Mouse (Mus musculus): ENCODE measurements around the gene Mtg2.

Mtg2 gene

DNA sequence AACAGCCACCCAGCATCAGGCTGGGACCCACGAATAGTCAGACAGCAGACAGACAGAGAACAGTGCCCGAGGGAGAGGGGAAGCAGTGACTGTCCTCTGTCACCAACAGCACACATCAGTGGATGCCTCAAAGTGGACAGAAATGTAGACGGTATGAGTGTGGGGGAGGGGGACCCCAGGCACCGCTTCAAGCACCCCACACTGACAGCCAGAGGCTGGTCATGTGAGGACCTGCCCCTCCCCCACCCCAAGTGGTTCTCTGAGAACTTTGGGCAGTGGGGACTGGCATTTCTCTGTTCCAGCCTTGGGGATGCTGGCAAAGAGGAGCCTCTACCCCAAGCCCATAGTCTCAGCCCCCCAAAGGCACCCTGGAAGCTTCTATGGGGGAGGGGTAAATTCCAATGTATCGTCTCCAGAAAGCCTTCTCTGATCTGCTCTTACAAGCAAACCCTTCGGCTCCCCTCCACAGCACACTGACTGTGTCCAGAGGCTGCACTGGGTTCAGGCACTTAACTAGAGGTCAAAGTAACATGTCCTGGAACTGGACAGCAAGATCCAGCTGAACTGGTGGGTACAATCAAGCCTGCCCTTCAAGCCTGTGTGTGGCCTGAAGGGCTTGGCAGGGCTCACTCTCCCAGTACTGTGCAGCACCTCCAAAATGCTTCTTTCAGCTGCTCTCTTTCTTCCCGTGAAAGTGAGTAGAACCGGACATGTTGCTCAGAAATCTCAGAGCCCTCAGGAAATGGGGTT is 35.2 kb downstream of the Mtg2 start:
- peak in 1 of 2 experiments; percentile 56 for DNase-seq

DNA sequence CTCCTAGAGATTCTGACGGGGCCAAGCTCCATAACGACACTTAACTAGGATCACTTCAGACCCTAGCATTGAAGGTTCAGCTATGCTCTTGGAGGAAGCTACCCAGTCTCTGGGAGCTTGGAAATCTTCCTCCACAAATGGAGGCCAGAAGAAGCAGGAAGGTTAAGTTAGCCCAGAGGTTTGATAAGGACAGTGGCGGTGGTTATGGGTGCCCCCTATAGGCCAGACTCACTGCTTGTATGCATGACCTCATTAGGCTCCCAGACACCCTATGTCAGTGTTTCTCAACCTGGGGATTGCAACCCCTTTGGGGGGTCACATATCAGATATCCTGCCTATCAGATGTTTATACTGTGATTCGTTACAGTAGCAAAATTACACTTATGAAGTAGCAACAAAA is 36.7 kb downstream of the Mtg2 start:
- no peak for DNase-seq

GRCm38 (mm10) chr2:180108285-180108684 is 37.9 kb downstream of the Mtg2 start:
- no peak for DNase-seq

GRCm38 (mm10) chr2:180113909-180114890 is 43.8 kb downstream of the Mtg2 start:
- DNase-seq = peak in 1 of 2 experiments; percentile 44

DNA sequence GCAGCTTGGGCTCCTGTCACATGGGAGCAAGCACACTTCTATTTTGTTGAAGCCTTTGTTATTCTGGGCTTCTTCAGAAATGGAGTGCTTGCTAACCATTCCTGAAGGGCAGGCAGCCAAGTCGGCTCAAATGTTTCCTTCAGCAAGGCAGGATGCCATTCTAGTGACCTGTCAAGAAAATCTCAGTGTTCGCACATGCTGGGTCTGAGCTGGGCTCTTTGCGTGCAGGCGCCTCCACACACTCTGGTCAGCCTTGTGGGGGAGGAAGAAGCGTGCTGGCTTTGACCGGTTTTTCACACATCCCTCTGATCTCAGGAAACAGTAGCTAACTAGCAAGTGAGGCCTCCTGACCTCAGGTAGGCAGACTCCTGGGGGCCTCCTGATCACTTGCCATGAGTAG is 44.9 kb downstream of the Mtg2 start:
- DNase-seq = peak; percentile 61 to 72

- DNase-seq = no peak
Measured at GRCm38 (mm10) chr2:180116081-180116493, 45.7 kb downstream of the Mtg2 start.

- DNase-seq = no peak
Measured at GRCm38 (mm10) chr2:180116741-180117484, 46.5 kb downstream of the Mtg2 start.

- peak in 1 of 2 experiments; percentile 42 for DNase-seq
Measured at GRCm38 (mm10) chr2:180117485-180118194, 47.3 kb downstream of the Mtg2 start.

DNA sequence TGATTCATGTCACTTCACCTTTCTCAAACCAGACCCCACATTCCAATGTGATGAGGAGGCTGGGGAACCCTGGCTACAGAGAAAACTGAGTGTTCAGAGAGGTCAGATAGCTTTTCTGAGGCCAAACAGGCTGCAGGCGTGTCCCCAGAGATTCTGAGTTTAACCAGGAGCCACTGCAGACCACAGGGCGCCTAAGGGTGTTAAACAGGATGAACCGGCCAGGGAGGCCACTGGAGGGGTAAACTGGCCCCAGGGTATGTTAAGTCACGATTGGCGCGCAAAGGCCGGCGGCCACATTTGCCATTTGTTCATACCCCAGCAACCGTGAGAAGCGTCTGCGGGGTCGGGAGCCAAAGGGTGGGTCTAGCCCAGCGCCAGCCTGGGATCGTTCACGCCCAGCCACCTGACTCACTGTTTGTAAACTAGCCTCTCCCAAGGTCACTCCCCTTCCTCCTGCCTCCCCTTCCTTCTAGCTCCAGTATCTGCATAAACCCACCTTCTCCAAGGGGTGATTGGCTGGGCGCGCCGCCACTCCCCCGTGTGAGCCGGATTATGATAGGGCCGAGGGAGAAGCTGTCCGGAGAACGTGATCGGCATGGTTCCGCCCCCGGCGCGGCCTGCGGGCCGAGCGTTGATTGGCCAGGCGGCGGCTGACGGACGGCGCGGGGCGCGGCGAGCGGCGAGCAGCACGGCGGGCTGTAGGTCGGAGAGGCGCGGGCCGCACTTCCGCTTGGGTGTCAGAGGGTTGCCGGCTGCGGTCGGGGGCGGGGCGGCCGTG is 48.5 kb downstream of the Mtg2 start, which contains the start of gene Osbpl2:
Gene Osbpl2, plus strand, starts transcription at position 646 of the 778 bp plus-strand sequence.
- peak; percentile 100 for DNase-seq

- DNase-seq = peak in 1 of 2 experiments; percentile 60
Measured at GRCm38 (mm10) chr2:180119439-180120291, 49.3 kb downstream of the Mtg2 start.

GRCm38 (mm10) chr2:180120292-180120761 is 49.9 kb downstream of the Mtg2 start:
- no peak for DNase-seq

GRCm38 (mm10) chr2:180124192-180124591 is 53.8 kb downstream of the Mtg2 start:
- DNase-seq = no peak

DNA sequence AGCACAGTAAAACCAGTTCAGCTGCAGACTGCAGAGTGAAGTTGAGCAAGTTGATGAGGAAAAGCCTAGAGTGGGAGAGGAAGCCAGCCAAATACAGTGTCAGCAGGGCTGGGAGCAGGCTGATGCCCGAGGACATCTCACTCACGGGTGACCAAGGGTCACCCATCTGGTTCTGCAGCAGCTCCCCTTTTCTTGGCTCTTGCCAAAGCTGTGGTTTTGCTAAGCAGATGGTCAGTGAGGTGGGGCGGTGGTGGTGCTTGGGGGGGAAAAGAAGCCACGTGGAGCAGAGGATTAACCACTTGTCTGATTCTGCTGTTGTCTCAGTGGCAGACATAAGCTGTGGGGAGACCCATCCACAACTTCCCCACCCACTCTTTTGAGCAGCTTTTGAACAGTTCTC is 55.8 kb downstream of the Mtg2 start:
- DNase-seq = peak in 1 of 2 experiments; percentile 39

GRCm38 (mm10) chr2:180127675-180128074 is 57.3 kb downstream of the Mtg2 start:
- no peak for DNase-seq

- no peak for DNase-seq
Measured at GRCm38 (mm10) chr2:180133231-180133630, 62.8 kb downstream of the Mtg2 start.

DNA sequence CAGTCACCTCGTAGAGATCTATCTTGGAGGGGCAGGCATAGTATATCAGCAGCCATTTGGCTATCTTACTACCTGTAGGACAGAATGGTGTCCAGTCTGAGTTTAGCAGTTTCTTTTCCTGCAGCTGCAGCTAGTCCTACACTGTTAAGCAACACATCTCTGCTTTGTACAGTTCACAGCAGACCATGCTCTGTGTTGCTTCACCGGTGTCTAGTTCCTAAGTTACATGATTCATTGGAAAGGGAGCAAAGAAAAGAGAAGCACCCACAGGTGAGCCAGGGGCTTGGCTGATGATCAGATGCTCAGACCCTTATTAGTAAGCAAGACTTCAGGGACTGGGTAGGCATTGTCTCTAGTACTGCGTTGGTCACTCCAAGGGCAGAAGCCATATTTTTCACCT is 63.5 kb downstream of the Mtg2 start:
- DNase-seq = no peak

GRCm38 (mm10) chr2:180135414-180135813 is 65.0 kb downstream of the Mtg2 start:
- DNase-seq = no peak

Data from kidney, postnatal 36 days (tissue).